Mouse (Mus musculus): ENCODE measurements around the gene Gm49416. TPM values are rescaled to one million over a fixed set of nuclear protein-coding genes. Genes with fewer than 3 reads are reported as not detected.

Gm49416 gene
- polyA plus RNA-seq, 1 experiment from 2014 or later, result not detected

GRCm38 (mm10) chr19:8940526-8941133, 51.9 kb downstream of the Gm49416 start:
- Histone ChIP-seq H3K4me2 (peak overlapping the region; percentile 75), H3K27ac (ENCODE audit: low read depth, low read length) (no peak overlapping the region), H3K36me3 (ENCODE audit: control insufficient read depth, insufficient read depth, low read length) (peaks cover 24% of the 10 kb centered on the region), H3K27me3 (replicated peaks; ENCODE audit: control insufficient read depth, insufficient read depth, low read length) (no peaks in the 10 kb centered on the region), H3K4me3 (ENCODE audit: low read depth, low read length) (no peak overlapping the region), H3K9me3 (ENCODE audit: control insufficient read depth, low read length) (no peaks in the 10 kb centered on the region), H3K9ac (ENCODE audit: low read depth, low read length) (peak overlapping the region; percentile 99), H3K4me1 (replicated peaks; ENCODE audit: control insufficient read depth, insufficient read depth, low read length) (peaks cover 37% of the 10 kb centered on the region)
- DNase-seq (ENCODE audit: low spot score) (no peak), ATAC-seq (replicated peaks; ENCODE audit: low FRiP score) (no peak)
- WGBS, result 83% methylated on average over 15 of the region's 15 CpGs

GRCm38 (mm10) chr19:8941136-8941514, 52.4 kb downstream of the Gm49416 start:
- ATAC-seq (replicated peaks; ENCODE audit: low FRiP score) (peak; percentile 4; the same call in 1 of the 2 replicates), DNase-seq (ENCODE audit: low spot score) (no peak)
- Histone ChIP-seq H3K9me3 (ENCODE audit: control insufficient read depth, low read length) (no peaks in the 10 kb centered on the region), H3K4me1 (replicated peaks; ENCODE audit: control insufficient read depth, insufficient read depth, low read length) (peaks cover 41% of the 10 kb centered on the region), H3K36me3 (ENCODE audit: control insufficient read depth, insufficient read depth, low read length) (peaks cover 29% of the 10 kb centered on the region), H3K4me3 (ENCODE audit: low read depth, low read length) (peak overlapping the region; percentile 90), H3K27ac (ENCODE audit: low read depth, low read length) (peak overlapping the region; percentile 99), H3K9ac (ENCODE audit: low read depth, low read length) (peak overlapping the region; percentile 99), H3K4me2 (peak overlapping the region; percentile 75), H3K27me3 (replicated peaks; ENCODE audit: control insufficient read depth, insufficient read depth, low read length) (no peaks in the 10 kb centered on the region)
- 51% methylated on average over 10 of the region's 10 CpGs for WGBS

- DNase-seq (ENCODE audit: low spot score) (peak; percentile 98), ATAC-seq (replicated peaks; ENCODE audit: low FRiP score) (peak; percentile 90)
- Histone ChIP-seq H3K9ac (ENCODE audit: low read depth, low read length) (peak within 1 kb of the TSS; percentile 99), H3K36me3 (ENCODE audit: control insufficient read depth, insufficient read depth, low read length) (peaks cover 28% of the 10 kb centered on the region), H3K4me1 (replicated peaks; ENCODE audit: control insufficient read depth, insufficient read depth, low read length) (peaks cover 41% of the 10 kb centered on the region), H3K4me3 (ENCODE audit: low read depth, low read length) (peak within 1 kb of the TSS; percentile 90), H3K9me3 (ENCODE audit: control insufficient read depth, low read length) (no peaks in the 10 kb centered on the region), H3K4me2 (peak within 1 kb of the TSS; percentile 75), H3K27ac (ENCODE audit: low read depth, low read length) (peak within 1 kb of the TSS; percentile 99), H3K27me3 (replicated peaks; ENCODE audit: control insufficient read depth, insufficient read depth, low read length) (no peaks in the 10 kb centered on the region)
- WGBS, result under 1% methylated on average over 64 of the region's 64 CpGs
Observed at GRCm38 (mm10) chr19:8941515-8942217, 52.9 kb downstream of the Gm49416 start, which contains the start of gene Mta2. Gene Mta2 (plus strand): TSS chr19:8941875.

GRCm38 (mm10) chr19:8942276-8942964, 53.7 kb downstream of the Gm49416 start:
- under 1% methylated on average over 46 of the region's 46 CpGs for WGBS
- Histone ChIP-seq H3K4me2 (peak overlapping the region; percentile 75), H3K4me3 (ENCODE audit: low read depth, low read length) (peak overlapping the region; percentile 90), H3K27me3 (replicated peaks; ENCODE audit: control insufficient read depth, insufficient read depth, low read length) (no peaks in the 10 kb centered on the region), H3K27ac (ENCODE audit: low read depth, low read length) (peak overlapping the region; percentile 99), H3K4me1 (replicated peaks; ENCODE audit: control insufficient read depth, insufficient read depth, low read length) (peaks cover 41% of the 10 kb centered on the region), H3K36me3 (ENCODE audit: control insufficient read depth, insufficient read depth, low read length) (peaks cover 32% of the 10 kb centered on the region), H3K9me3 (ENCODE audit: control insufficient read depth, low read length) (no peaks in the 10 kb centered on the region), H3K9ac (ENCODE audit: low read depth, low read length) (peak overlapping the region; percentile 99)
- ATAC-seq (replicated peaks; ENCODE audit: low FRiP score) (peak; percentile 37), DNase-seq (ENCODE audit: low spot score) (no peak)

GRCm38 (mm10) chr19:8943047-8943446, 54.3 kb downstream of the Gm49416 start:
- peaks cover 35% of the 10 kb centered on the region for H3K36me3 ChIP-seq (ENCODE audit: control insufficient read depth, insufficient read depth, low read length)

GRCm38 (mm10) chr19:8944062-8944461, 55.3 kb downstream of the Gm49416 start:
- H3K9ac ChIP-seq (ENCODE audit: low read depth, low read length), result peak overlapping the region; percentile 99
- no peaks in the 10 kb centered on the region for H3K9me3 ChIP-seq (ENCODE audit: control insufficient read depth, low read length)
- H3K4me1 ChIP-seq (replicated peaks; ENCODE audit: control insufficient read depth, insufficient read depth, low read length), result peaks cover 41% of the 10 kb centered on the region
- H3K27ac ChIP-seq (ENCODE audit: low read depth, low read length), result peak overlapping the region; percentile 99
- H3K27me3 ChIP-seq (replicated peaks; ENCODE audit: control insufficient read depth, insufficient read depth, low read length), result no peaks in the 10 kb centered on the region
- peak overlapping the region; percentile 75 for H3K4me2 ChIP-seq
- peaks cover 43% of the 10 kb centered on the region for H3K36me3 ChIP-seq (ENCODE audit: control insufficient read depth, insufficient read depth, low read length)
- ATAC-seq (replicated peaks; ENCODE audit: low FRiP score) (peak; percentile 53), DNase-seq (ENCODE audit: low spot score) (no peak)
- 34% methylated on average over 5 of the region's 5 CpGs for WGBS
- H3K4me3 ChIP-seq (ENCODE audit: low read depth, low read length), result peak overlapping the region; percentile 90

More at GRCm38 (mm10) chr19:8943047-8943446, 54.3 kb downstream of the Gm49416 start:
- peak overlapping the region; percentile 90 for H3K4me3 ChIP-seq (ENCODE audit: low read depth, low read length)
- 57% methylated on average over 2 of the region's 2 CpGs for WGBS
- peak overlapping the region; percentile 99 for H3K27ac ChIP-seq (ENCODE audit: low read depth, low read length)
- no peaks in the 10 kb centered on the region for H3K9me3 ChIP-seq (ENCODE audit: control insufficient read depth, low read length)
- DNase-seq (ENCODE audit: low spot score) (no peak), ATAC-seq (replicated peaks; ENCODE audit: low FRiP score) (no peak)
- no peaks in the 10 kb centered on the region for H3K27me3 ChIP-seq (replicated peaks; ENCODE audit: control insufficient read depth, insufficient read depth, low read length)
- peaks cover 41% of the 10 kb centered on the region for H3K4me1 ChIP-seq (replicated peaks; ENCODE audit: control insufficient read depth, insufficient read depth, low read length)
- H3K4me2 ChIP-seq, result peak overlapping the region; percentile 75
- H3K9ac ChIP-seq (ENCODE audit: low read depth, low read length), result peak overlapping the region; percentile 99

- peak overlapping the region; percentile 75 for H3K4me2 ChIP-seq
- no peaks in the 10 kb centered on the region for H3K27me3 ChIP-seq (replicated peaks; ENCODE audit: control insufficient read depth, insufficient read depth, low read length)
- WGBS, result 40% methylated on average over 5 of the region's 5 CpGs
- peak overlapping the region; percentile 90 for H3K4me3 ChIP-seq (ENCODE audit: low read depth, low read length)
- H3K36me3 ChIP-seq (ENCODE audit: control insufficient read depth, insufficient read depth, low read length), result peaks cover 45% of the 10 kb centered on the region
- peaks cover 41% of the 10 kb centered on the region for H3K4me1 ChIP-seq (replicated peaks; ENCODE audit: control insufficient read depth, insufficient read depth, low read length)
- no peak overlapping the region; the same call in 1 of the 2 replicates for H3K9ac ChIP-seq (ENCODE audit: low read depth, low read length)
- H3K9me3 ChIP-seq (ENCODE audit: control insufficient read depth, low read length), result no peaks in the 10 kb centered on the region
- H3K27ac ChIP-seq (ENCODE audit: low read depth, low read length), result peak overlapping the region; percentile 99; the same call in 1 of the 2 replicates
- ATAC-seq (replicated peaks; ENCODE audit: low FRiP score) (no peak), DNase-seq (ENCODE audit: low spot score) (peak; percentile 71)
Observed at GRCm38 (mm10) chr19:8944750-8945149, 56.0 kb downstream of the Gm49416 start.
